Mouse (Mus musculus): Measurements from ENCODE around the gene Cacna2d2.

Gene Cacna2d2

DNA sequence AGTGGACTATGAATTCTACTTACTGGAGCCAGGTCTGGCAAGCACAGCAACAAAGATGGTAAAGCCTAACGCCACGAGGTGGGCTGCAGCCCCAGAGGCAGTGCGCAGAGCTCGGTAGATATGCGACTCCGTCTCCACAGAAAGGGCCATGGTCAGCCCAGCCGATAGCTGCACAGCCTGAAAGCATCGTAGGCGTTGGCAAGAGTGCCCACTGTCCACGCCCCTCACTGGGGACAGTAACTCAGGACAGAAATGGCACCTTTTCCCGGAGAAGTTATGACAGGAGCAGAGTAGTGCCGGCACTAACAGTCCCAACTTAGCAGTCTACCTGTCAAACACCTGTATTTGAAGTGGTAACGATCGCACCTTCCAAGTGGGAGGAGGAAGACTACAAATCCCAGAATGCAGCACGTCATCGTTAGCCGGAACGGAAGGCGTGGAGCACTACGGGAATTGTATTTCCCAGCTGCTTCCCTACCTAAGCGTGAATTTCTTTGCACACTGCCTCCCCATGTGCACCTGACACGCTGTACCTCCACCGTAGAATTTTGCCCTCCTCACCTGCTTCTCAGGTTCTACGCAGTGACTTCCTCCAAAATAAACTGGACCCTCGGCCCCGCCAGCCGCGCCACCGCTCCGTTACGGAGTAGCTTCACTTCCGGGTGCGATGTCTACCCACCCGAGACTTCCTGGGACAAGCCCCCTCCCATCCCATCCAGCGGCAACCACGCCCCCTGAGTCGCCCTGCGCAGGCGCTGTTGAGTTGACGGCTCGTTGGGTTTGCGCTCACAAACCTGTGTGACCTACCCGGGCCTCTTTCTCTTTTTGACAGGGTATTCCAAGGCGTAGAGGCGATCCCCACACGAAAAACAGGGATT lies 142.3 kb downstream of the Cacna2d2 start, which contains the start of the genes Cyb561d2 and Nprl2:
TSS of gene Cyb561d2 (minus strand) at position 720 of the 878 bp plus-strand sequence.
TSS of gene Nprl2 (plus strand) at position 753 of the 878 bp plus-strand sequence.
- DNase-seq = peak; percentile 98

DNA sequence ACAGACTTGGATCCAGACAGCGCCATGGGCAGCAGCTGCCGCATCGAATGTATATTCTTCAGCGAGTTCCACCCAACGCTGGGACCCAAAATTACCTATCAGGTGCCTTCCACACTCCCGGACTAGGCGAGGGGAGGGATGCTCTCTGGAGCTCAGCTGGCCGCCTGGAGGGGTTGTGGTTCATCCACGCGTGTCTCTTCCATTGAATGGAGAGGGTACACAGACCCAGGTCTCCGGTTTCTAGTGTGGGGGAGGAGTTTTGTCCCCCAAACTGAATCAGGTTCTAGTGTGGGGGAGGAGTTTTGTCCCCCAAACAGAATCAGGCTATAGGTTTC lies 142.9 kb downstream of the Cacna2d2 start:
- no peak for DNase-seq

- no peak for DNase-seq
Measured at GRCm38 (mm10) chr9:107542721-107543120, 143.3 kb downstream of the Cacna2d2 start.

- DNase-seq = no peak
Measured at GRCm38 (mm10) chr9:107543299-107543698, 143.9 kb downstream of the Cacna2d2 start.

DNA sequence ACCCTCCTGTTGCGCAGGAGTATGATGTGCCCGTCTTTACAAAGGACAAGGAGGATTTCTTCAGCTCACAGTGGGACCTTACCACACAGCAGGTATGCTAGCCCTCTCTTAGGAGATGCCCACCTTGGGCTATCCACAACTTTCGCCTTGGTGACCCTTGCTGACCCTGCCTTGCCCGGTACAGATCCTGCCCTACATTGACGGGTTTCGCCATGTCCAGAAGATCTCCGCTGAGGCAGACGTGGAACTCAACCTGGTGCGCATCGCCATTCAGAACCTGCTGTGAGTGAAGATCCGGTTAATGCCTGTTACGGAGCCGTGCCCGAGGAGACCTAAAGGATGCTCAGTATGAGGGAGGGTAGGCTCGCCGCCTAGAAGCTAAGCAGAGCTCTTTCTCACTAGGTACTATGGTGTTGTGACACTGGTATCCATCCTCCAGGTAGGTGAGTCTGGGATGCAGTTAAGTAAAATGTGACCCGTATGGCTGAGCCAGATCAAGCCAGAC lies 144.8 kb downstream of the Cacna2d2 start:
- no peak for DNase-seq

- no peak for DNase-seq
Measured at GRCm38 (mm10) chr9:107544729-107545128, 145.3 kb downstream of the Cacna2d2 start.

- DNase-seq = no peak
Measured at GRCm38 (mm10) chr9:107545199-107545598, 145.8 kb downstream of the Cacna2d2 start.

DNA sequence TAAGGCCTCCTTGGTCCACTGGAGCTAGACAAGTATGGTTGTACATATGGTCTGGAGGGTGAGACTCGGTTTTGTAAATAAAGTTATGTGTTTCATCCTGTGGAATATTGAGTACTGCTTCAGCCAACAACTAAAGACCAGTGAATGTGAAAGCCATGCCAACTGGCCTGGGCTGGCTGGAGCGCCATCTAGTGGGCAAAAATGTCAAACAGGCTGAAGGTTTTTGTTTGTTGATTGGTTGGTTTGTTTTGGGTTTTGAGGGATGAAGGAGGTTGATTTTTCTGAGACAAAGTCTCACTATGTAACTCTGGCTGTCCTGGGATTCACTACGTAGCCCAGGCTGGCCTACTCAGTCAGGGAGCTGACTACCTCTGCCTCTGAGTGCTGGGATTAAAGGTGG lies 146.2 kb downstream of the Cacna2d2 start:
- DNase-seq = peak; percentile 89

DNA sequence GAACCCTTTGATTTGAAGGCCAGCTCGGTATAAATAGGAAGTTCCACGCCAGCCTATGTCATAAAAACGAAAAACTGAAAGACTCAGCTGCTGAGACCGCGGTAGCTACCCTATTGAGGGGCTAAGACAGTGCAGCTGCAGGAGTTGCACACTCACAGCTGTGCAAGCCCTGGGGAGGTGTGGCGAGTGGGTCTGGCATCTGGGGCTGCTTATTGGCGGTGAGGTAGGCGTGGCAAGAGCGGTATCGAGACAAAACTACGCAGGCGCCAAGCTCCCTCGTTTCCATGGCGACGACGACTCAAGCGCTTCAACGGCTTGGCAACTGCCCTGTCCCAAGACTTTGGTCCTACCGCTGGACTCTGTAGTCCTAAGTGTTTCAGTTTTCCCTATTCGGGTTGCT lies 147.6 kb downstream of the Cacna2d2 start, which contains the start of gene Zmynd10:
TSS of gene Zmynd10 (plus strand) at position 273 of the 400 bp plus-strand sequence.
- DNase-seq = peak; percentile 95

- DNase-seq = no peak
Measured at GRCm38 (mm10) chr9:107547957-107548356, 148.5 kb downstream of the Cacna2d2 start.

- no peak for DNase-seq
Measured at GRCm38 (mm10) chr9:107548820-107549219, 149.4 kb downstream of the Cacna2d2 start.

DNA sequence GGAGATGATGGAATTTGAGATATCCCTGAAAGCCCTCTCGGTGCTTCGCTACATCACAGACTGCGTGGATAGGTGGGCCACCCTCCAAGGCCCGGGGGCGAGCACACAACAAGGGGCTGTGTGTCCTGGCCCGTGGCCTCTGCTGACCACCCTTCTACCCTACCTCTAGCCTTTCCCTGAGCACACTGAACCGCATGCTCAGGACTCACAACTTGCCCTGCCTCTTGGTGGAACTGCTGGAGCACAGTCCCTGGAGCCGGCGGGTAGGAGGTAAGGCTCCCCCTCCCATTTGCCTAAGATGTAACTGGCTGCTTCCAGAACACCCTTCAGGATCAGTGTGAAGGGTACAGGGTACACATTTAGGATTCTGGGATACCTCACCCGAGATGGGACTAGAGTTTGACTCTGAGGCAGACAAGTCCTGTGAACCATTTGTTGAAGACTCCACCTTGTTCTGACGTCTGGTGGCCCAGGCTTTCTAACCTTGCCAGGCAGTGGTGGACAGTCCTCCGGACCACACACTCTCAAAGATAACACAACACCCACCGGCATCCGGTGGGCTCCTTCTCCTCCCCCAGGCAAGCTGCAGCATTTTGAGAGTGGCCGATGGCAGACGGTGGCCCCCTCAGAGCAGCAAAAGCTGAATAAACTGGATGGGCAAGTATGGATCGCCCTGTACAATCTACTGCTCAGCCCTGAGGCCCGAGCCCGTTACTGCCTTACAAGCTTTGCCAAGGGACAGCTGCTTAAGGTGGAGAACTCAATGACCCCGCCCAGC lies 150.1 kb downstream of the Cacna2d2 start:
- no peak for DNase-seq

GRCm38 (mm10) chr9:107550491-107551116 lies 151.2 kb downstream of the Cacna2d2 start:
- DNase-seq = no peak

DNA sequence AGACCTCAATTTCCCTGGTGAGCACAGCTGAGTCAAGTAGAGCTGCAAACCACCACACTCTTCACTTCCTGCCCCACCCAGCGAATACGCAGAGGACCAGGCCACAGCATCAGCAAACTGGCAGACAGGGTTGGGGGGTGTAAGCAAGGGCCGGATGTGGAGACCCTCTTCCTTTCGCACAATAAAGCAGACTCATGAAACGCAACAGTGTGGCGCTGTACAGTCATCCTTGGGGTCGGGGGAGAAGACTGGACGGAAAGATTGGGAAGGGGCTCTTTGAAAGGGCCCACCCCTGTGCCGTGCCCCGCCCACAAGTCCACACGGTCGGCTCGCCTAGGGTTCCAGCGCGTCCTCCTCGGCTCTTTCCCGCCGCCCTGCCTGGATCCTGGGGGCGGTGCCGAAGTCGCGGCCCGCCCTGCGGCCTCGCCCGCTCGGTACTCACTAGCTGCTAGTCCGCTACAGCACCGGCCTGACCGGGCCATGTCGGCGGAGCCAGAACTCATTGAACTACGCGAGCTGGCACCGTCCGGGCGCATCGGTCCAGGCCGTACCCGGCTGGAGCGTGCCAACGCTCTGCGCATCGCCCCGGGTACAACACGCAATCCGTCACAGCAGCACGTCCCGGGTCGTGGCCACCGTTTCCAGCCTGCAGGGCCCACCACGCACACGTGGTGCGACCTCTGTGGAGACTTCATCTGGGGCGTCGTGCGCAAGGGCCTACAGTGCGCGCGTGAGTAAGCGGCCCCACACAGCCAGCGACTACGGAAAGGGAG lies 151.9 kb downstream of the Cacna2d2 start, which contains the start of gene Rassf1:
TSS of gene Rassf1 (plus strand) at position 439 of the 773 bp plus-strand sequence.
- DNase-seq = peak; percentile 76

DNA sequence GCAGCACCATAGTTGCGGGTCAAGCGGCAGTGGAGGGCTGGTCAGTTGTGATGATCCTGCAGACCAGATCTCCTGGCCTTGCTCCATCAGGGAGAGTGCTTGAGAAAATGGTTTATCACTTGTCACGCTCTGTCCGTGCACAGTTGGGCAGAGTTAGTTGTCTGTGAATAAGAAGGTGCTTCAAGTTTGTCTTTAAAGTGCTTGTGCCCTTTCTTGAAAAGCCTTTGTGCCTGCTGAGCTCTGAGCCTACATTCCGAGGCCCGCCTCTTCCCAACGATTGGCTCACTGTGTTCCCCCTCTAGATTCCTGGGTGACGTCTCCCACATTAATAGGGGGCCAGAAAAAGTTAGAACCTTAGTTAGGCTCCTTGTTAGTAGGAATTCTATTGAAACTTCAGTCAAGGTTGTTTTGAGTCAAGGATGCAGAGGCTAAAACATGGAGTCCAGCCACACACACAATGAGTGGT lies 152.5 kb downstream of the Cacna2d2 start:
- DNase-seq = no peak

GRCm38 (mm10) chr9:107552690-107553393 lies 153.4 kb downstream of the Cacna2d2 start:
- DNase-seq = no peak

- peak; percentile 73 for DNase-seq
Measured at GRCm38 (mm10) chr9:107553541-107554318, 154.3 kb downstream of the Cacna2d2 start.

- DNase-seq = peak; percentile 97
Measured at GRCm38 (mm10) chr9:107554319-107554825, 155.0 kb downstream of the Cacna2d2 start.

- no peak for DNase-seq
Measured at GRCm38 (mm10) chr9:107555031-107555457, 155.6 kb downstream of the Cacna2d2 start.

DNA sequence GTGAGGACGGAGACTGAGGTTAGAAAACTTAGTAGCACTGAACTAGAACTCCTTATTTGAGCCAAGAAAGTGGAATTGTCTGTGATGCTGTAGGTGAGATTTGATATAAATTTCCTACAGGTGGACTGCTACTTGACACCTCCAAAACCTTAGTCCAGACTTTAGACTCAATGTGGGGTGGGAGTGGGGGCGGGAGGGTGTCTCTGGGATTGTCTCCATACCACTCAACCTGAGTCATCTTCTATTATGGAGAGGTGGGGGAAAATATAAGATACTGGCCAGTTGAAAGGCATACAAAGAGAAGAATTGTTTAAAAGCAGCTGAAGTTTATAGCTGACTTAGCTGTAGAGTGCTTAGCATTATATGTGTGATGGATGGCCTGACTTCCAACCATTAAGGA lies 156.3 kb downstream of the Cacna2d2 start:
- no peak for DNase-seq

Data from thymus, postnatal 4 days (tissue).